Mouse (Mus musculus): ENCODE data around the gene Zfp768.
"Not testable (repeated sequence)": the region's sequence is repeated elsewhere in the genome, so short reads cannot be mapped to it uniquely, and the experiment has no call there.

The Zfp768 gene

GRCm38 (mm10) chr7:127355796-127356195 lies 10.4 kb upstream of the Zfp768 start:
- no peak for DNase-seq

- DNase-seq, result no peak
Observed at GRCm38 (mm10) chr7:127351230-127352004, 6.0 kb upstream of the Zfp768 start.

GRCm38 (mm10) chr7:127346676-127347075 lies 1.3 kb upstream of the Zfp768 start:
- no peak for DNase-seq

GRCm38 (mm10) chr7:127345092-127345491 lies 297 bp downstream of the Zfp768 start:
- peak in 1 of 2 experiments; percentile 64 for DNase-seq

- DNase-seq, result peak in 1 of 2 experiments; percentile 22
Observed at GRCm38 (mm10) chr7:127344371-127344770, 1.0 kb downstream of the Zfp768 start.

GRCm38 (mm10) chr7:127343351-127344019 lies 1.9 kb downstream of the Zfp768 start:
- no peak for DNase-seq

GRCm38 (mm10) chr7:127342888-127343287 lies 2.5 kb downstream of the Zfp768 start:
- no peak for DNase-seq

- DNase-seq, result no peak
Observed at GRCm38 (mm10) chr7:127342332-127342731, 3.1 kb downstream of the Zfp768 start.

GRCm38 (mm10) chr7:127341861-127342260 lies 3.5 kb downstream of the Zfp768 start:
- not testable (repeated sequence) for DNase-seq

GRCm38 (mm10) chr7:127341356-127341755 lies 4.0 kb downstream of the Zfp768 start:
- DNase-seq, result no peak

- no peak for DNase-seq
Observed at GRCm38 (mm10) chr7:127337636-127338035, 7.8 kb downstream of the Zfp768 start.

GRCm38 (mm10) chr7:127335604-127336003 lies 9.8 kb downstream of the Zfp768 start:
- no peak for DNase-seq

GRCm38 (mm10) chr7:127333240-127333639 lies 12.1 kb downstream of the Zfp768 start:
- no peak for DNase-seq

- DNase-seq, result peak in 1 of 2 experiments; percentile 13
Observed at GRCm38 (mm10) chr7:127326685-127327084, 18.7 kb downstream of the Zfp768 start.

- DNase-seq, result no peak
Observed at GRCm38 (mm10) chr7:127325550-127325949, 19.8 kb downstream of the Zfp768 start.

GRCm38 (mm10) chr7:127324944-127325343 lies 20.4 kb downstream of the Zfp768 start:
- DNase-seq, result no peak

GRCm38 (mm10) chr7:127322085-127322484 lies 23.3 kb downstream of the Zfp768 start:
- DNase-seq, result peak in 1 of 2 experiments; percentile 16

GRCm38 (mm10) chr7:127321106-127321505 lies 24.3 kb downstream of the Zfp768 start:
- DNase-seq, result no peak

GRCm38 (mm10) chr7:127313912-127314311 lies 31.5 kb downstream of the Zfp768 start:
- DNase-seq, result no peak

- DNase-seq, result no peak
Observed at GRCm38 (mm10) chr7:127309951-127310350, 35.4 kb downstream of the Zfp768 start.

- DNase-seq, result peak; percentile 15 to 69
Observed at GRCm38 (mm10) chr7:127308887-127309286, 36.5 kb downstream of the Zfp768 start.

GRCm38 (mm10) chr7:127308431-127308830 lies 37.0 kb downstream of the Zfp768 start:
- no peak for DNase-seq

GRCm38 (mm10) chr7:127297586-127298193 lies 47.7 kb downstream of the Zfp768 start:
- no peak for DNase-seq

Measured in cerebellum, postnatal 36 days (tissue).